Mouse (Mus musculus): Measurements from ENCODE around the gene Mcmbp.
"Not testable (repeated sequence)": the region's sequence is repeated elsewhere in the genome, so short reads cannot be mapped to it uniquely, and the experiment has no call there.

Gene Mcmbp

DNA sequence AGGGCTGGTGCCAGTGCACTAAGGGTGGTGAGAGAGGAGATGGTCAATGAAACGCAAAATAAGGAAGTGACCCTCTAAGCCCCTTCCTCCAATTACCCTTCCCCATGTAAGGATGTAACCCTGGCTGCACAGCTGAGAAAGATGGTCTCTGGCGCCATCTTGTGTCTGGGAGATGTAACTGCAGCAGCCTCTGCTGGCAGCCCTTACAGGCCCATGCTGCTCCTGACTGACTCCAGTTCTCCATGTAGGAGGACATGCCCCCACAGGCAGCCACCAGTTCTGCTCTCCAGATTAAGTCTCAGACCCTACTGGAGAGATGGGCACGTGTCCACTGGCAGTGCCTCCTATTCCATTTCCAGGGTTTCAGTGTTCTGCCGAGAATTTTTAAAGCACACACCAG lies 34.6 kb downstream of the Mcmbp start:
- DNase-seq: peak; percentile 25 to 62

DNA sequence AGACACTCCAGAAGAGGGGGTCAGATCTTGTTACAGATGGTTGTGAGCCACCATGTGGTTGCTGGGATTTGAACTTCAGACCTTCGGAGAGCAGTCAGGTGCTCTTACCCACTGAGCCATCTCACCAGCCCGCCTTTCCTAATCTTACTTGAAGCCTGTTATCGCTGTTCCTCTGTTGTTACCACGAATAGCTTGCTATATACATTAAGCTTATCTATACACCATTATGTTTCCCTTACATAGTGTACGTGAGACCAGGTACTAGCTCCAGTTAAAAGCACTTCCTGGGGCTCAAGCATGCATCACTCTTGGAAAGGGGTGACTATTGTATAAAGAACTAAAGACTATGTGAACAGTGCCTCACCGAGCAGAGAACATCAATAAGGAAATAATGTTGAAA lies 40.3 kb downstream of the Mcmbp start:
- DNase-seq: not testable (repeated sequence)

DNA sequence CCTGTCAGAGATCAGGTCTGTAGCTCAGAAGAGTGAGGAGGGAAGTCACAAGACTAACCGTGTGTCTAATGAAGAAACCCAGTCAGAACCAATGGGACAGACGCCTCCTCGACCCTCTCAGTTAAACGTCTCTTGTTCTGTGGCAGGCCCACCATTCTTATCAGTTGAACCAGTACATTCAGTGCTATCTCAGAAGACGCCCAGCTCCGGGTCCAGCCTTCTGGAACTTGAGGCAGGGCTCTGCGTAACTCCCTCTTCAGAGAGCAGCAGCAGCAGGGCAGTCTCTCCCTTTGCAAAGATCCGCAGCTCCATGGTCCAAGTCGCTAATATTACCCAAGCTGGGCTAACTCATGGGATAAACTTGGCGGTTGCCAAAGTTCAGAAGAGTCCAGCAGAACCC lies 45.4 kb downstream of the Mcmbp start:
- no peak for DNase-seq

DNA sequence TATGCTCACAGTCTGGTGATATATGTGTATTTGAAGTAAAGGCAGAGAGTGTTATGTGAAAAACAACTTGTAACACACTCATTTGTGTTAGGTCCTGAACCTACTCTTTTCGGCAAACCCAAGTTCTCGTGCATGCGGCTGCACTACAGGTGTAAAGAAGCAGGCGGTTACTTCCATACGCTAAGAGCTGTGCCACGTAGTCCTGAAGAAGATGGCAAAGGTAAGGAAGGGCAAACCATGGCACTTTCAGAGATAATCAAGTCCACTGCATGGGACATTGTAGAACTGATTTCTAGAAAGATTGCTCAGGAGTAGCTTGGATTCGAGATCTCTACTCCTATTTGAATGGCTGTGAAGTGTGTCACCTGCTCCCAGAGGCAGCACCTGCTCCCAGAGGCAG lies 48.1 kb downstream of the Mcmbp start:
- no peak for DNase-seq

DNA sequence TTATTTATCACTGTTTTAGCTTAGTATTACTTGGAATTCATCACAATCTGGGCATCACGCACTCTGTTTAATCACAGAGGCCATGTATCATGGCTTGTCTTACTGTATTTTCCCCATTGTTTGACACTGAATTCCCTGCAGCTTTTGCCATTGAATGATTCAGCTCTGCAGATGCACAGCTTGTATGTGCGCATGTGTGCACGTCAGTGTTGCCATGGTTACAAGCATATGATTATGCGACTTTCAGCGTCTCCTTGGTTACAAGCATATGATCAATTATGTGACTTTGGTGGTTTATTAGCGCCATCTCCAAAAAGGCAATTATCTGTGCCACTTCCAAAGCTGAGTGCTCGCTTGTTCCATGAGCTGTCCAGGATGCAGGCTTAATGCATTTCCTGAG lies 49.5 kb downstream of the Mcmbp start:
- no peak for DNase-seq

DNA sequence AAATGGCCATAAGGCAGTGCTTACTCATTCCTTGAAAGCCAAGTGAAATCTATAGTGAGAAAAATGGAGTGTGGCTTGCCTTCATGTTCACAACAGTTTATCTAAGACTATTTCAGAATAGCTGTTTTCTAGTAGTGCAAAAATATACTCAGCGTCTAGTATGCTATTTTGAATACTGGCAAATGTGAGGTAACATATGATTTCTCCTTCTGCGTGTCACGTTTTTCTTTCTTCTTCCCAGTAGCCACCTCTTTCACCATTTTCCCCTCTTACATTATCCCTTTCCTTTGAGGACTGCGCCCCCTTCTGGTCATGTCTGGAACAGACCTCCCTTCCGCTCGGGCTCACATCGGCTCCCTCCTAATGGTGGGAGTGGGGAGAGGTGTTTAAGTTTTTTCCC lies 50.2 kb downstream of the Mcmbp start:
- DNase-seq: peak; percentile 61 to 88

DNA sequence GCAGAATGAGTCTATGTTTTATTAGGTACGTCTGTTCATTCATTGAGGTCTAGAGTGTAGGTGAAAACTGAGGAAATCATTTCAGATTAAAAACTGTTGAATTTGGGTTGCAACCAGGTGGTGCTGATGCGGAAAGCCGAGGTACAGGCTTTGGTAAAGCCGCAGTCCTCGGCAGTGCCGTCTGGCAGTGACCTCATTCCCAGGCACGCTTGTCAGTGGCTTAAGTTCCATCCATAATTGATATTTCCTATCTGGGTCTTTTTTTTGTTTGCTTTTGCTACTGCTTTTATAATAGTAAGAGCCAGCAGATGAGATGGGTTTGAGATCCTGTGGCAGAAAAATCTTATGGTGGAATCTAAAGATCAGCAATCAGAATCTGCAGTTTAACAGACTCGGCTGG lies 50.9 kb downstream of the Mcmbp start:
- DNase-seq: no peak

DNA sequence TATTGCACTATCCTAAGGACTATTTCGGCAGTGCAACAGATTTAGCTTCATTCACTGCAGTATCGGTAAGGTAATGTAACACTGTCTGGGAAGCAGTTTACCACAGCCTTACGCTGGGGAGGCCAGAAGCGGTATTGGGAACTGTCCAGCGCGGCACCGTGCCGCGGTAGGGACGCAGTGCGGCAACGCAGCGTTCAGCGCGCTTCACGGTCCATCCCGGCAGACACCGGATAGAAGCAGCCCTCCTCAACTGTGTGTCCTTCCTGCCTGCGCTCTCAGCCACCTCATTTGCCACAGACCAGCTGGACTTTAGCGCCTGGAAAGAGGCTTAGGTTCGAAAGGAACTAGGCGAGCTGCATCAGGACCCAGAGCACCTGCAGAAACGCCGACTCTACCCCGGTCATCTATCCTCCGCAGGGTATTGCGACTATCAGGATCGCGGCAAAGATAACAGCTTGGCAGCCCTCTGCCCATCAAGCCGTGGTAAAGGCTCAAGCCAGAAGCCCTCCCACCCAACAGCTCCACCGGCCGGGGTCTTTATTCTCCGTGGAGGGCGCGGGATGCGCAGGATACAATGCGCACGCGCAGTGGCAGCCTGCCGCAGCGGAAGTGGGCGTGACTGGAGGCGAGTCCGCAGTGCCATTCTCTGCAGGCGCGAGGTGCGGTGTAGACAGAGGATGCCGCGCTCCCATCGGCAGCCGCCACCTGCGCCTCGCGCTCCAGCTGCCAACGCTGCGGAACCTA lies 52.3 kb downstream of the Mcmbp start:
- DNase-seq: peak; percentile 59 to 64

DNA sequence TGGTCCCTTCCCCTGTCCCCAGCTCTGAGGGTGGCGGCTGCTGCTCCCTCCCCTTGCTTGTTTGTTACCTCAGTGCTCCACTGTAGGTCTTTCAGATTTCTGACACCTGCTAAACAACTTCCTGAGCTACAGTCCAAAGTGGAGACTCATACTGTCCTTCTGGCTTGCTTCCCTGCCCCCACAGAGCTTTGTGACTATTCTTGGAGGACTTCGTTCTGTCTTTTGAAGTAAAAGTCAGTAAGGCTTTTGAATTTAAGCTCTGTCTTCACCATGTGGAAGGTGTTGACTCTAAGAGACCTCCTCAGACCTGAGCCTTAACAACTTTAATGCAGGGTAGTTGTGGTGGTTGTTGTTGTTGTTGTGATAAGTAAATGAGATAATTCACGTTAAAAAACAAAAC lies 61.7 kb downstream of the Mcmbp start:
- no peak for DNase-seq

DNA sequence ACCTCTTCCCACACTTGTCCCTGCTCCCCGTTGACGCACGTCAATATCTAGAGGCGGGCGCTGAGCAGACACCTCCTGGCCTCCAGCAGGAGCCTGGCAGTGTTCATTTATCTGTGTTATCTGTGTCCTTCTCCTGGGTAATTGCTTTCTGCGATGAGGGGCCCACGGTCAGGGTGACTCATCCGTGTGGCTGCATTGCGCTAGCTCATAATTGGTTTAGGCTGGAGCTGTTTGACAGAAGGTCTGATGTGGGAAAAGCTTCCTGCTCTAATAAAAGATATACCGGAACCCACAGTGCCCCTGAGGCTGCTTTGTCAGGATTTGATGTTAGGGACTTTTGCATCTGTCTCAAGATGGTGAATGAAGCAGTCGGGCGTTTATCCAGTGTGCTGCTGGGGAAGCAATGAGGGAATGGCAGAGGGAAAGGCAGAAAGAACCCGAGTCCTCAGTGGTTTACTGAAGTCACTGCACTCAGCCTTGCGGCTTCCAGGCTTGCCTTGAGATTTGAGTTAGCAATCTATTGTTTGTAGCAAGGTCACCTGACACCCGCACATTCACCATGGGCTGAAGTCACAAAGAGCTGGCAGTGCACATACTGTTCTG lies 67.8 kb downstream of the Mcmbp start:
- no peak for DNase-seq

DNA sequence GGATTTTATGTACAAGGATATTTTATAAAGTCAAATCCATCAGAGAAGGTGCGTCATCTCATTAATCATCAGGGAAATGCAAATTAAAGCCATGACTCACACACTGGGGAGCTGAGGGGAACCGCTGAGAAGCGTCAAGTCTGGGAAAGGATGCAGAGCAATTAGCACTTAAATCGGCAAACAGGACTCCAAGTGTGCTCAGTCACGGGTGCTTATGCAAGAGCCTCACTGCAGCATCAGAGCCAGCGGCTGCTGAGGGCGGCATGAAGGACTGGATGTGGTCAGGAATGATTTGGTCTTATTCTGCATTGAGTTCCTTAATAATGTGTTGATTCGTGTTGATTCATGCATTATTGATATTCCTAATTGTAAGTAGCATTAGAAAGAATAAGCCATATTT lies 68.3 kb downstream of the Mcmbp start:
- DNase-seq: no peak

DNA sequence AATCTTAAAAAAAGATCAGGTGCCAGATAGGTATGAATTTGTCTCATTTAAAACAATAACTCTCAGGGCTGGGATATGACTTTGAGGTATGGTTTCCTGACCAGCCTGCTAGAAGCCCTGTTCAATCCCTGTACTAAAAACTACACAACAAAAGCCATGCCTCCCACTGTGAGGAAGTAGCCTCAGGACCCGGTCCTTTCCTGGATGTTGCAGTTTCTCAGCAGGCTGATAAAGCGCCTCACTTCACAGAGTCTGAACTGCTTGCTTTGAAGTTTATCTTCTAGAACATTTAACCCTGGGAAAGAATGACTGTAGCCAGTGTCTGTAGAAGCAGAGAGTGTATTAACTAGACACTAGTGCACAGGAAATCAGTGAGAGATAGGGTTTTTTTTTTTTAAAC lies 71.5 kb downstream of the Mcmbp start:
- DNase-seq: no peak

DNA sequence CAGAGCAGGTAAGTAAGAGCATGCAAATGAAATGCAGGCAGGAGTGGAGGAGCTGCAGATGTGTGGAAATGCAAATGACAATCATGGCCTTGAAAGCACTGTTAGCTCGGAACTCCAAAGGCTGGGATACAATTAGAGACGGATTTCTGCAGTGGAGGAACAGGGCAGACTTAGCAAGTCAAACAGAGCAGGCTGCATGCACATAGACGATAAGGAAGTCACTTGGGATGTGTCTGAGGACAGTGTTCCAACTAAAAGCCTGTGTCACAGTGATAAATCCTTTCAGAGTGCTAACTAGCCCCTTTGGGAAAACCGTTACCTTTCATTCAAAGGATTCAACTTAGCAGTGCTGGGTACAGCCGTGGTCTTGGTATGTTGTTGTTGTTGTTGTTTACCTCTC lies 72.5 kb downstream of the Mcmbp start:
- DNase-seq: no peak

DNA sequence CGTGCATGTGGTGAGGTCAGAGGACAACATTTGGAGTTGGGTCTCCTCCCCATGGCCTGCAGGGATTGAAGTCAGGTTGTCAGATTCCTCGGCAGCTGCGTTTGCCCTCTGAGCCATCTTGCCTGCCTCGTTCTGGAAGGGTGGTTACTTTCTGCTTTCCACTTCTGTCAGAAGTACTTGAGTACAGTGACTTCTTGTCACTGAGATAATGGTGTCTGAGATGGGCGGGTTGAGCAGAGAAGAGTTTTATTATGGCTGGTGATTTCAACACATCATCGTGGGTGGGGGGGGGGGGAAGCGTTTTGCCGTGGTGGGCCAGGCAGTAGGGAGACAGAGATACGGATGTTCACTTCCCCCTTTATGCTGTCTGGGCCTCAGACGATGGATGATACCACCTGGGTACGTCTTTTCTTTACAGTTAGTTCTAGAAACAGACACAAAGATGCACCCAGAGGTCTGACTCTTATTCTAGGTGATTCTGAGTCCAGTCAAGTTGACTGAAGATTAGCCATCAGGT lies 75.4 kb downstream of the Mcmbp start:
- no peak for DNase-seq

DNA sequence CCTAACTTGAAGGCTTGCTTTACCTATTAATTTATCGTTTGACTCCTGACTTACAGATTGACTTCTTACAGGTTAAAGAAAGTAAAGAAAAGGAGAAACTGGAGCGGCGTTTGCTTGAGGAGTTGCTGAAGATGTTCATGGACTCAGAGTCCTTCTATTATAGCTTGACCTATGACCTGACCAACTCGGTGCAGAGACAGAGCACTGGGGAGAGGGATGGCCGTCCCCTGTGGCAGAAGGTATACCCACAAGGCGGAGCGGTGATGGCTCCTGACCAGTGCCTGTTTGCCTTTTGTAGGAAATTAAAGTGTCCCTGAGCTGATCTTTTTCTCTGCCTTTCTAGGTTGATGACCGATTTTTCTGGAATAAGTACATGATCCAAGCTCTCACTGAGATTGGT lies 76.4 kb downstream of the Mcmbp start:
- no peak for DNase-seq

DNA sequence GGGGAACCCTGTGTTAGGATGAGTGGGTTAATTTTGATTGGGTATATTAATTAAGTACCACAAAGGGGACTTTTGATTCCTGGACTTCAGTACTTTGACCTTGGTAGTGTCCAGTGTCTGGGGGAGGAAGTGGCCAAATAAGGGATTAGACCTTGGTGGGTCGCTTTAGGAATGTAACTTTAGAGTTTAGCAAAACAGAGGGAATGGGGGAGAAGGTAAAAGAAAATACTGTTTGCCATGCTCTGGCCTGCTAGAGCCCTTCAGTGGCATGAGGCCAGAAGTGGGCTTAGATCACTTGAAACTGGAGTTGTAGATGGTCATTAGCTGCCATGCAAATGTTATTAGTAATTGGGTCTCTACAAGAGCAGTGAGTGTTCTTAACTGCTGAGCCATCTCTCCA lies 83.3 kb downstream of the Mcmbp start:
- DNase-seq: no peak
